Mouse (Mus musculus): Measurements from ENCODE around the gene Nudt6.

Nudt6 gene

GRCm38 (mm10) chr3:37383096-37383765, 36.8 kb downstream of the Nudt6 start:
- DNase-seq (ENCODE audit: low spot score) = no peak

- no peak for DNase-seq (ENCODE audit: low spot score)
These were observed 38.6 kb downstream of the Nudt6 start for GRCm38 (mm10) chr3:37381457-37381856.

DNA sequence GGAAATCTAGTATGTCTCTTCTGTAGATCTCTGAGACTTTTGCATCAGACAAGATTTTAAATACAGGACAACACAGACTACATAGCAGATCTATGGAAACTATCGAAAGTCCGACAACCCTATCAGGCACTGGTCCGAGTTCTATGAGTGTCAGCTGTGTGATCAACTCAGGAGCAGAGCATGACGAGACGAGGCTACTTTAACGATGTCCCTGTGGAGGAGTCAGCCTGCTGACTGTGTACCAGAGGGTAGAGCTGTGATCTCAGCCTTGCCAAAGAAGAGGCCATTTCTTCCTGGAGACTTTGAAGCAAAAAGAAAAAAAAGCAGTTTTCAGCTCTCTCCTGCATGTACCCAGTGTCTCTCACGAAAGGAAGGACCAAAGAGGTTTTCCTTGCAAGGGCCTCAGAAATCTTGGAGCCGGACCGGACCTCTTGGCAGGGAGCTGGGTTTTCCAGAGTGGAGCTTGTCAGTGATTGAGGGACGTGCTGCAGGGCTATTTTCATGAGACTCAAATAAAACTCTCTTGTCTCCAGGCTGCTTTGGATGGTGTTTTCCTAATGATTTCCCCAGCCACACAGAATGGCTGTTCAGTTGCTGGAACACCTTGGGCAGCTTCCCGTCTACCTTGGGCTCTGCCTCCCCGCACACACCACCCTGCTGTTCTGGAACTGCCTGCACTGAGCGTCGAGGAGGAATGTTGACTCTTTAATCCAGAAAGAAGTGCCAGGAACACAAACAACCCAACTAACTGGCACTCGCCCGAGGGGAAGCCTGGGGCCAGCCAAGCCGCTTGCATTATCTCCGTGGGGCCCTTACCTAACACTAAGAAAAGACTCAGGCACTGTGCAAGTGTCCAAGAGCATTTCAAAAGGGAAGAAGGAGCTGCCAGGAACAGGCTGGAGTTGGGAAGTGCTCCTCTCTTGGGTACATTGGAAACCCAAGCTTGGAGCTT, 39.8 kb downstream of the Nudt6 start:
- DNase-seq (ENCODE audit: low spot score) = no peak

DNA sequence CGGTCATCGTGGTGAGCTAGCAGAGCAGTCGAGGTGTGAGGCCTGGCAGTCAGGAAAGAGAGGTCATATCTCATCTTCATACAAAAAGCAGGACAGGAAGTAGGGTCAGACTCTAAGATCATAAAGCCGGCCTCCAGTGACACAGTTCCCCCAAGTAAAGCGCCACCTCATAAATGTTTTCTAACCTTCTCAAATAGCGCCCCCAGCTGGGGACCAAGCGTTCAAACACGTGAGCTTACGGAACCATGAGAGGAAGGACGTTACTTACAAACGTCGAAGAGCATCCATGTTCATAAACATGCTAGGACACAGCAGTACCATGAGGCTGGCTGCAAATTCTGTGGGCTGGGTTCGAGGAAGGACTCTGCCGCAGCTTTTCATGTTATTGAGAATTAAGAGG, 40.8 kb downstream of the Nudt6 start:
- no peak for DNase-seq (ENCODE audit: low spot score)

DNA sequence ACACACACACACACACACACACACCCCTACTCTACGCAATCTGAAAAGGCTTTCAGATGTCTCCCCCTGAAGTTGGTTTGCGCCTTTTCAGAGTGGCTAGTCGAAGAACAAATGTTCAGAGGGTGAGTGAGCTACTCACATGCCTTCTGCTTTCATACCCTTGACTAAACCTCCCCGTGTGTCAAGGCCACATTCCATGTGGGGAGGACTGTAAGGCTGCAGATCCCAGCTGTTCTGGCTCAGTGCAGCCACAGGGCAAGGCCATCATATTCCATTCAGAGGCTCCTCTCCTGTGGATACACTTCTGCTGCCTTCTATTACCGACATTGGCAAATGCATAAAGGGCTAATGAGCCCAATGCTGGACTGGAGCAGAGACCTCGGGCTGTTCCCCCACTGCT, 41.6 kb downstream of the Nudt6 start:
- DNase-seq (ENCODE audit: low spot score) = no peak

- DNase-seq (ENCODE audit: low spot score) = no peak
These were observed 42.1 kb downstream of the Nudt6 start for GRCm38 (mm10) chr3:37377926-37378325.

- DNase-seq (ENCODE audit: low spot score) = no peak
These were observed 46.3 kb downstream of the Nudt6 start for GRCm38 (mm10) chr3:37373712-37374111.

- no peak for DNase-seq (ENCODE audit: low spot score)
These were observed 49.6 kb downstream of the Nudt6 start for GRCm38 (mm10) chr3:37370407-37370806.

- no peak for DNase-seq (ENCODE audit: low spot score)
These were observed 53.5 kb downstream of the Nudt6 start for GRCm38 (mm10) chr3:37366381-37367053.

DNA sequence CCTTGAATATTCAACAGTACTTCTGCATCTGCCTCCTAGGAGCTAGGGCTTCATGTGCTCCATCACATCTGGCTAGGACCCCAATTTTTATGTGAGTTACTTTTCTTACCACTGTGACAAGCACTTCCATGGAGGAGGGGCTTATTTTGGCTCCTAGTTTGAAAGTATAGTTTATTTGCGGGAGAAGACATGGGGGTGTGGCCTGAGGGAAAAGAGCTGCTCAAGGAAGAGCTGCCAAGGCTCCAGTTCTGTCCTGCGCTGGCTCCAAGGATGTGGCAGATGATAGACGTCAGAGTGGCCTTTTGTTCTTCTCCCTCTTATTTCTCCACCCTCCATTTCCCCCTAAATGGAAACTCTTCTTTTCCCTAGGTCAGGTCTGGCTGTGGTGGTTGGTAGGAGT, 54.0 kb downstream of the Nudt6 start:
- DNase-seq (ENCODE audit: low spot score) = no peak

DNA sequence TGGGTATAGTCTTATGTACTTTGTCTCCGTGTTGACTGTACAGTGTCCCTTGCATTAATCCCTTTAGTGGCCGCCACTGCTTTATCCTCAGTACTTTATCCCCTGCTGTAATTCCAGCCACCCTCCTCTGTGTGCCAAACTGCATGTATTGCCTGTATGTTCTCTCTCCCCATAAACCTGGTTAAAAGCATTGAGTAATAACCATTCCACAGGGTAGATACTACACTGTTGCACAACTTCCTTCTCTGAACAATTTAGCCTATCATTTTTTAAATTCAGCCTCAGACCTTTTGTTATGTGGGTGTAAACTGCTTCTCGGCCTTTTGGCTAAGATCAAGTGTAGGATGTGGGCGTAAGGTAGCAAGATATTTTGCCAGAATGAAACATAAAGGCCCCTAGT, 54.9 kb downstream of the Nudt6 start:
- no peak for DNase-seq (ENCODE audit: low spot score)

GRCm38 (mm10) chr3:37360729-37361128, 59.3 kb downstream of the Nudt6 start:
- no peak for DNase-seq (ENCODE audit: low spot score)

Data from T-cell, adult 2 months (primary cell).